Mouse (Mus musculus): ENCODE measurements around the gene Ppp1r9a. TPM values are rescaled to one million over a fixed set of nuclear protein-coding genes. Genes with fewer than 3 reads are reported as not detected.

Ppp1r9a gene
- polyA plus RNA-seq, 1 experiment from 2014 or later = 27.2 TPM

DNA sequence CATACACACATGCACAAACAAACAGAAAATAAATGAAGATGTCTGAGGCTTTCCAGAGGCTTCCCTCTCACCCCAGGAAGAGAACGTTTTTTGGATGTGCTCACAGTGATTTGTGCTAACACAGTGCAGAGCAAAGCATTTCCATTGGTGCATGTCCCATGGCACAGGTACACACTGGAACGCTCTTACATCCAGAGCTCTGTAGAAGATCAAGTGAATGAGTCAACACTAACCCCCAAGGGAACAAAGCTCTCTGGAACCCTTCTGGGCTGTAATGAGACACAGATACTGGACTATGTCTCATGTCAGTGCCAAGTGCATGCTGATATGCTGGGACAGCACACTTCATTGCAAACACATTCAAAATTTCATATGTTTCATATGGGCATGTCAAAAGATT lies 175.3 kb downstream of the Ppp1r9a start:
- Histone ChIP-seq H3K9me3 (no peaks in the 10 kb centered on the region), H3K4me3 (no peak overlapping the region), H3K27me3 (no peaks in the 10 kb centered on the region), H3K4me2 (no peak overlapping the region), H3K27ac (replicated peaks) (no peak overlapping the region), H3K9ac (no peak overlapping the region), H3K36me3 (peaks cover 13% of the 10 kb centered on the region), H3K4me1 (replicated peaks) (peaks cover 23% of the 10 kb centered on the region)
- WGBS = 85% methylated on average over 2 of the region's 2 CpGs
- no peak for ATAC-seq (ENCODE audit: low read depth)

DNA sequence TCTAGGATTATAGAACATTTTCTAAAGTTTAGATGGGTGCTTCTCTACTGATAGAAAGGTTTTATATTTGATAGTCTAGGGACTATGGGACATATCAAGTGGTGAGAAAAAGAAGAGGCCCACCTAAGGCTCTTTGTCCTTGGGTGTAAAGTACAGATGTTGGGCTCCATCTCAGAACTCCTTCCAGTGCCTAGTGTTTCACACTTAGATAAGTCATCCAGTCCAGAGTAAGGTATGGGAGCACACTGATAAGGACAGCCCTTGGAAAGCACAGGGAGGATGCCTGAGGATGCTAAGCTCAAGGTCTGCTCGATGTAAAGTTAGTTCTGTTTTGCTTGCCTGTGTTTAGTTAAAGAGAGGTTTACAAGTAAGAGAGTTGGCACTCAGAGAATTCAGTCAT lies 176.4 kb downstream of the Ppp1r9a start:
- no peak for ATAC-seq (ENCODE audit: low read depth)
- Histone ChIP-seq H3K27me3 (no peaks in the 10 kb centered on the region), H3K9me3 (no peaks in the 10 kb centered on the region), H3K4me1 (replicated peaks) (peaks cover 26% of the 10 kb centered on the region), H3K9ac (no peak overlapping the region), H3K36me3 (peaks cover 12% of the 10 kb centered on the region), H3K4me3 (no peak overlapping the region), H3K27ac (replicated peaks) (no peak overlapping the region), H3K4me2 (no peak overlapping the region)
- 100% methylated on average over 1 of the region's 1 CpGs for WGBS

GRCm38 (mm10) chr6:5080094-5080493 lies 177.4 kb downstream of the Ppp1r9a start:
- 43% methylated on average over 5 of the region's 5 CpGs for WGBS
- Histone ChIP-seq H3K27me3 (no peaks in the 10 kb centered on the region), H3K4me1 (replicated peaks) (peaks cover 27% of the 10 kb centered on the region), H3K9ac (no peak overlapping the region), H3K36me3 (peaks cover 9% of the 10 kb centered on the region), H3K4me3 (no peak overlapping the region), H3K27ac (replicated peaks) (no peak overlapping the region), H3K9me3 (no peaks in the 10 kb centered on the region), H3K4me2 (no peak overlapping the region)
- no peak for ATAC-seq (ENCODE audit: low read depth)

DNA sequence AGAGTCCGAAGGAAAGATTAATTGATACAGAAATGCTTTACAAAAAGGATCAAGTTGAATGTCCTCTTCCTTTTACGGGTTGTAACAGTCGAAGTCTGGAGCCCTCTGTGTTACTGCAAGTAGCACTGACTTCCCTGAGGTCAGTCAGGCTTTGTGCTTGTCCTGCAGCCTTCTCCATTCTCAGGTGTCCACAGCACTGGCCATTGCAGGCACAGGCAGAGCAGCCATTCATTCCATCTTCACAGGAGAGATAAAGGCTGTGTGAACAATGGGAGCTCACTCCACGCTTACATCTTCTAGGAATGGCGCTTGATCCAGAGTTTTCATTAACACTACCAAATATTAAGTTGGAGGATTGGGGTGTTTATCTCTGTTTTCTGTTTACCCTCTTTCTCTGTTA lies 177.8 kb downstream of the Ppp1r9a start:
- H3K4me1 ChIP-seq (replicated peaks) = peaks cover 27% of the 10 kb centered on the region
- no peaks in the 10 kb centered on the region for H3K27me3 ChIP-seq
- no peak overlapping the region for H3K4me2 ChIP-seq
- H3K36me3 ChIP-seq = peaks cover 9% of the 10 kb centered on the region
- no peak for ATAC-seq (ENCODE audit: low read depth)
- H3K4me3 ChIP-seq = no peak overlapping the region
- 54% methylated on average over 5 of the region's 5 CpGs for WGBS
- H3K27ac ChIP-seq (replicated peaks) = no peak overlapping the region
- no peaks in the 10 kb centered on the region for H3K9me3 ChIP-seq
- no peak overlapping the region for H3K9ac ChIP-seq

DNA sequence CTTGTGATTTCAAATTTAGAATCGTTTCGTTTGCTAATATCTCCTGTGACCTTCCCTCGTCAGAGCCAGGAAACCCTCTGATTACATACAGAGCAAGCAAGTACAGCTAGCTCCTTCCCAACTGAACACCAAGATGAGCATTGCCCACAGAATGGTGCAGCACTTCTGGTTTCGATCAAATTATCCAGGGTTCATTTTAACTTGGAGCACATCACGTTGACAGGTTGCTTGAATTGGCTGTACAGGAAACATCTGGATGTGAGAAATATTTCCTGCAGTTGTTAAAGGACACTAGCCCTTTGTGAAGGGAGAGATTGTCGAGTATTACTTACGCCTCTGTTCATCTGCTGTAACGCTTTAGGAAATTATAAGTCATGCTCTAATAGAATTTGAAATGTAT lies 178.4 kb downstream of the Ppp1r9a start:
- ATAC-seq (ENCODE audit: low read depth) = no peak

DNA sequence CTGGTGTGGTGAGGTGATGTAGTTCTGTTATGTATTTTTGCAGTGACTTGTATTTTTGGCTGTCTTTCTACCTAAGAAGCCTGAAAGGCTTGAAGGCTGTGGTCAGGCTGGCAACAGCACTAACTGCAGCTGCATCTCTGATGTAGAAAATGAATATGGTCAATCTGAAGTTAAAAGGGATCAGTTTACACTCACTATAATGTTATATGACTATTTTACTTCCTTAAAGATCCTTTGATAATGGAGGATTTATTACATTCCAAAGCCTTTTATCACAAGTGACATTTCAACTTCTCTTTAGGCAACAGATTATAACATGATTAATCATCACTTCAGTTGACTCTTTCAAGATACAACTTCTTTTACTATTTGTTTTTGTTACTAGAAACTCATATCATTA lies 179.4 kb downstream of the Ppp1r9a start:
- peaks cover 27% of the 10 kb centered on the region for H3K4me1 ChIP-seq (replicated peaks)
- peaks cover 8% of the 10 kb centered on the region for H3K36me3 ChIP-seq
- ATAC-seq (ENCODE audit: low read depth) = no peak
- H3K27ac ChIP-seq (replicated peaks) = no peak overlapping the region
- no peaks in the 10 kb centered on the region for H3K27me3 ChIP-seq
- H3K4me3 ChIP-seq = no peak overlapping the region
- H3K9me3 ChIP-seq = no peaks in the 10 kb centered on the region
- H3K4me2 ChIP-seq = no peak overlapping the region
- H3K9ac ChIP-seq = no peak overlapping the region

More for the DNA sequence above, 178.4 kb downstream of the Ppp1r9a start:
- Histone ChIP-seq H3K36me3 (peaks cover 9% of the 10 kb centered on the region), H3K9me3 (no peaks in the 10 kb centered on the region), H3K27ac (replicated peaks) (no peak overlapping the region), H3K9ac (no peak overlapping the region), H3K27me3 (no peaks in the 10 kb centered on the region), H3K4me3 (no peak overlapping the region), H3K4me1 (replicated peaks) (peaks cover 27% of the 10 kb centered on the region), H3K4me2 (no peak overlapping the region)
- WGBS = 61% methylated on average over 8 of the region's 8 CpGs

- Histone ChIP-seq H3K9ac (no peak overlapping the region), H3K27me3 (no peaks in the 10 kb centered on the region), H3K9me3 (no peaks in the 10 kb centered on the region), H3K4me2 (no peak overlapping the region), H3K4me1 (replicated peaks) (peaks cover 27% of the 10 kb centered on the region), H3K4me3 (no peak overlapping the region), H3K27ac (replicated peaks) (0 out of 2 replicates have a peak overlapping the region, but pooled peaks have one; percentile 33), H3K36me3 (peaks cover 4% of the 10 kb centered on the region; the same call in 1 of the 2 replicates)
- ATAC-seq (ENCODE audit: low read depth) = no peak
- 17% methylated on average over 2 of the region's 2 CpGs for WGBS
These were observed 180.0 kb downstream of the Ppp1r9a start for GRCm38 (mm10) chr6:5082740-5083139.

DNA sequence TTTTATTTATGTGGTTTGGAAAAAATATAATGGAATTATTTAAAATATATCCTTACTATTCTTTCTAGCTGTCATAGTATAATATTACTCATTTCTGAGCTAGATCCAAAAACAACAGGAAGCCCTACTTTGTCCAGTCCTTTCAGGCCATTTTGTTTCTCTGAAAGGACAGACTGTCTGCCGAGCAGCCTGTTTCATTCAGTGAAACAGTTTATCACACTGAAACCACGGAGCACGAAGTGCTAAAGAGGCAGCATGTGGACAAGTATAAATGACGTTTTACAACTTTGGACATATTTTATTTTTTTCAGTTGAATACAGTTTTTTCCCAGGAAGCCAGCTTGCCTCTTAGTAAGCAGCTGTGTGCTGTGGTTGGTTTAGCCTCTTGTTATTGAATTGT lies 181.2 kb downstream of the Ppp1r9a start:
- Histone ChIP-seq H3K27ac (replicated peaks) (no peak overlapping the region), H3K36me3 (no peaks in the 10 kb centered on the region), H3K27me3 (no peaks in the 10 kb centered on the region), H3K4me2 (no peak overlapping the region), H3K4me1 (replicated peaks) (peaks cover 27% of the 10 kb centered on the region), H3K9me3 (no peaks in the 10 kb centered on the region), H3K4me3 (no peak overlapping the region), H3K9ac (no peak overlapping the region)
- 10% methylated on average over 4 of the region's 4 CpGs for WGBS
- no peak for ATAC-seq (ENCODE audit: low read depth)

DNA sequence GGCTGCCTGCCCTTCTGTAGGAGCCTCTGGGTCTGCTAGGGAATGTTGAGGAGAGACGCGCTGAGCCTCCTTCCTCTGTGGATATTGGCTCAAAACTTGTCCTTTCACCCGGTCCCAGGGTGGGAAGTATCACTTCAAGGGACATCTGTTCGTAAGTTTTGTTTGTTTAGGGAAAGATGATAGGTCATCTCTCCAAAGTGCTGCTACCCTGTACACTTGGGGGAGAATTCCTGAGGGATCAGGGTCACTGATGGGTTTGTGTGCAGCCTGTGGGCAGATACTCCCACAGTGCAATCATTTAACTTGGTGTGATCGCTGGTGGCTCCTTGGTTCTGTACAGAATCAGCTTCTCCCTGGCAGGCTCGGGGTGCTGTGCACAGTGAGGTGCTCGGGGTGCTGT lies 189.2 kb downstream of the Ppp1r9a start:
- H3K9me3 ChIP-seq = no peaks in the 10 kb centered on the region
- H3K27me3 ChIP-seq = no peaks in the 10 kb centered on the region
- no peak overlapping the region for H3K4me3 ChIP-seq
- H3K9ac ChIP-seq = no peak overlapping the region
- WGBS = 86% methylated on average over 7 of the region's 7 CpGs
- no peak overlapping the region for H3K27ac ChIP-seq (replicated peaks)
- peaks cover 21% of the 10 kb centered on the region for H3K4me1 ChIP-seq (replicated peaks)
- H3K36me3 ChIP-seq = no peaks in the 10 kb centered on the region
- ATAC-seq (ENCODE audit: low read depth) = no peak
- H3K4me2 ChIP-seq = no peak overlapping the region

DNA sequence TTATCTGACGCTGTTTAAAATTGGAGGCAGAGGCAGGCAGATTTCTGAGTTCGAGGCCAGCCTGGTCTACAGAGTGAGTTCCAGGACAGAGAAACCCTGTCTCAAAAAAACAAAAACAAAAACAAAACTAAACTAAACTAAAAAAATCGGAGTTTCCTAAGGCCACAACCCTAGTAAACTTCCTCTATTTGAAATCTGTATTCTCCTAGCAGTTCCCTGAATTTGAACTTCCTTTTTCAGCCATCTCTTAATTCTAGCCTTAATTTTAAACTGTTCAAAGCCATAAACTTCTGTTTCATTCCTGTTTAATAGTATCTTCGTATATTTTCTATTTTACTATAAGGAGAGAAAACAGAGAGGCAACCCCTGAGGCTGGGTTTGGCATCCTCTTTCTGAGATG lies 190.1 kb downstream of the Ppp1r9a start:
- no peak for ATAC-seq (ENCODE audit: low read depth)
- Histone ChIP-seq H3K9me3 (no peaks in the 10 kb centered on the region), H3K4me3 (no peak overlapping the region), H3K36me3 (no peaks in the 10 kb centered on the region), H3K27ac (replicated peaks) (peak overlapping the region; percentile 52; the same call in 1 of the 2 replicates), H3K27me3 (no peaks in the 10 kb centered on the region), H3K4me1 (replicated peaks) (peaks cover 21% of the 10 kb centered on the region), H3K9ac (no peak overlapping the region), H3K4me2 (no peak overlapping the region)
- WGBS = 91% methylated on average over 4 of the region's 4 CpGs

GRCm38 (mm10) chr6:5093516-5093915 lies 190.8 kb downstream of the Ppp1r9a start:
- no peak for ATAC-seq (ENCODE audit: low read depth)
- WGBS = 63% methylated on average over 4 of the region's 4 CpGs

GRCm38 (mm10) chr6:5095365-5095973 lies 192.8 kb downstream of the Ppp1r9a start:
- no peak overlapping the region for H3K9ac ChIP-seq
- WGBS = 62% methylated on average over 9 of the region's 9 CpGs
- no peaks in the 10 kb centered on the region for H3K36me3 ChIP-seq
- H3K27ac ChIP-seq (replicated peaks) = peak overlapping the region; percentile 72
- no peaks in the 10 kb centered on the region for H3K27me3 ChIP-seq
- peak; percentile 85 for ATAC-seq (ENCODE audit: low read depth)
- no peak overlapping the region for H3K4me3 ChIP-seq
- H3K4me2 ChIP-seq = no peak overlapping the region
- no peaks in the 10 kb centered on the region for H3K9me3 ChIP-seq
- H3K4me1 ChIP-seq (replicated peaks) = peaks cover 21% of the 10 kb centered on the region

More at GRCm38 (mm10) chr6:5093516-5093915, 190.8 kb downstream of the Ppp1r9a start:
- Histone ChIP-seq H3K36me3 (no peaks in the 10 kb centered on the region), H3K27ac (replicated peaks) (peak overlapping the region; percentile 52; the same call in 1 of the 2 replicates), H3K4me2 (no peak overlapping the region), H3K27me3 (no peaks in the 10 kb centered on the region), H3K9me3 (no peaks in the 10 kb centered on the region), H3K4me3 (no peak overlapping the region), H3K9ac (no peak overlapping the region), H3K4me1 (replicated peaks) (peaks cover 21% of the 10 kb centered on the region)

GRCm38 (mm10) chr6:5097309-5097708 lies 194.6 kb downstream of the Ppp1r9a start:
- Histone ChIP-seq H3K36me3 (no peaks in the 10 kb centered on the region), H3K27ac (replicated peaks) (no peak overlapping the region), H3K27me3 (no peaks in the 10 kb centered on the region), H3K9ac (no peak overlapping the region), H3K4me3 (no peak overlapping the region), H3K9me3 (no peaks in the 10 kb centered on the region), H3K4me2 (no peak overlapping the region), H3K4me1 (replicated peaks) (peaks cover 21% of the 10 kb centered on the region)
- WGBS = 33% methylated on average over 3 of the region's 3 CpGs
- ATAC-seq (ENCODE audit: low read depth) = no peak
